Mouse (Mus musculus) right cerebral cortex, adult 2 months (tissue): ENCODE results near the gene Il4ra.

Experiments used
- DNase-seq, 2 experiments: peaks; one replicate each; pipeline ENCODE4 v3.0.0; 2021 to 2022; ENCODE audit warnings: low spot score in 2 of 2

The Il4ra gene

DNA sequence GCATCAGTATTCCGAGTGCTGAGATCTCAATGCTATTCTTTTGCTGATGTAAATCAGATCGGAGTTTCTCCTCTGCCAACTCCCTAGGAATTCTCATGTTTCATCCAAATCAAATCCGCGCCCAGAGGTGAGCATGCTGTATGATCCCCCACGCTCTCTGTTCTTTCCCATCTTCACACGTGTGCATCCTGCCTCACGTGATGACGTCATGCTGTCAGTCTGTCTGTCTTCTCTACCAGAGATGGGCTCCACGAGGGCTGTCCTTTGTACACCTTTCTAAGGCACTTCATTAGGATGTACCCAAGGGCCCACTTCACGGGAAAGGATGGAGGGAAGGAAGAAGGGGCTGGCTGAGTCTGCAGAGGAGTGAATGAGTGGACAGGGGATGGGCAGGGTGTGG lies 48.2 kb downstream of the Il4ra start:
- DNase-seq: no peak

GRCm38 (mm10) chr7:125600612-125601279 lies 48.8 kb downstream of the Il4ra start:
- no peak for DNase-seq

- no peak for DNase-seq
Observed at GRCm38 (mm10) chr7:125601280-125601670, 49.4 kb downstream of the Il4ra start.

GRCm38 (mm10) chr7:125601821-125602448 lies 50.0 kb downstream of the Il4ra start:
- no peak for DNase-seq

DNA sequence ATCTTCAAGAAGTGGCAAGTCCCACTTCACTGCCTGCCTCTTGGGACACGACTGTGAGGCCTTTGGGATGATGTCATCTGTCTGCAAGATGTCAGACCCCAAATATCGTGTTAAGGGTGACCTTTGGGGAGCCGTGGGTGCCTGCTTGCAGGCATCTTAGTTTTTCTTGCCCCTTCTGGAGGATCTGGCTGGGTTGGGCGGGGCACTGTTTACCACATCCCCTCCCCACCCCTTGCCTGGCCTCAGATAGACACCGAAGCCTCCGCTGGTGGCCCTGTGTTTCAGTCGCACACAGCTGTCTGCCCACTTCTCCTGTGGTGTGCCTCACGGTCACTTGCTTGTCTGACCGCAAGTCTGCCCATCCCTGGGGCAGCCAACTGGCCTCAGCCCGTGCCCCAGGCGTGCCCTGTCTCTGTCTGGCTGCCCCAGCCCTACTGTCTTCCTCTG lies 51.3 kb downstream of the Il4ra start, which contains the start of gene Il21r:
Il21r (plus strand) TSS at position 245 of the 447 bp plus-strand sequence.
- DNase-seq: no peak

GRCm38 (mm10) chr7:125604362-125605319 lies 52.7 kb downstream of the Il4ra start:
- no peak for DNase-seq

GRCm38 (mm10) chr7:125605725-125606139 lies 53.8 kb downstream of the Il4ra start:
- DNase-seq: no peak

DNA sequence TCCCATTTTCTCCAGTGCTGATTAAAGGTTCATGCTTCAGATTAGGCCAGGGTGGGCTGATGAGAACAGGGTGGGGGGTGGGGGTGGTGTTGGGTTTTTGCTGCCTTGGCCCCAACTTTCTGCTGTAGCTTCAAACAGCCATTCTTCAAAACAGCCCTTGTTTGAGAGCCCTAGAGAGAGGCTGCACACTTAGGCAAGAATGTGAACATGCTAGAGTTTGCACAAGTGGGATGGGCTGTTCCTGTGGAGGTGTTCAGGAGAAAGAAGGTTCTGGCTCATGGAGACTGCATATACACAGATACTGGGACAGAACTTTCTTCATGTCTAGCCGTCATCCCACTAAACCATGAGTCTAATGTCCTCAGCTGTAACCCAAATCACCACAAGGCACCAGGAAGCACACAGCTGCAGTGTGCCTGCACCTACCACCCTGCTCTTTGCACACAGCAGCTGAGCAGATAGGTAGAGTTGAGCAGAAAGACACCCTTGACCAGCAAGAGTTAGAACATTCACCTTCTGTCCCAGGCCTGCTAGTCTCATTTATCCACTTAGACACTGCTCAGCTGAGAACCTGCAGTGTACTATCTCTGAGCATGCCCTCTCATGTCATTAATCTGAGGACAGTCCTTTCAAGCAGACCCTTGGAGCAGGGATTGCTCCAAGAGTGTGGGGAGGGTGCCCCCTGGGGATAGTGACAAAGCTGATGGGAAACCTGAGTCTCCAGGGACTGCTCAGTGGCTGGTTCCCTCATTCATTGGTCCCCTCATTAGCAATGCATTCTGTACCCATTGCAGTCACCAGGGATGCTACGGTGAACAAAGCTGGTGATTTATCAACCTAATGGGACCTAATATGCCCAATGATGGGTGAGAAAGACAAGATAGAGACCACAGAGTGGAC lies 54.6 kb downstream of the Il4ra start:
- no peak for DNase-seq

GRCm38 (mm10) chr7:125607384-125608182 lies 55.7 kb downstream of the Il4ra start:
- no peak for DNase-seq

DNA sequence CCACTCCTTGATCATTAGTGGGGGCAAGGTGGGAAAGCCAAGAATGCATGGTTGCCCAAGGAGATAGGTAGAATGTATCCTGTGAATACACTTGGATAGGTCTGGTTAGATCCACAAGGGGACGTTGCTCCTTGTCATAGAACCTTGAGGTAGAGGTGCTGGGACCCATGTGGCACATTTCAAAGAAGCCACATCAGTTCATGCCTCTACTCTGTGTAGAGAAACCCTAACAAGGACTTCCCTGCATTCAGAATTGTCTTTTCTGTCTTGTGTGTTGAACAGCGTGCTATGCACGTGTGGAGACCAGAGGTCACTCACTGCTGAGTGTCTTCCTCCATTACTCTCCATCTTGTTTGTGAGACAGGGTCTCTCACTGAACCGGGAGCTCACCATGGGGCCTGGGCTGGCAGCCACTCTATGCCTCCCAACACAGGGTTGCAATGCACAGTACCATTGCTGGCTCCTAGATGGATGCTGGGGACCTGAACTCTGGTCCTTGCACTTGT lies 56.3 kb downstream of the Il4ra start:
- DNase-seq: no peak

GRCm38 (mm10) chr7:125613579-125613978 lies 61.7 kb downstream of the Il4ra start:
- DNase-seq: no peak

DNA sequence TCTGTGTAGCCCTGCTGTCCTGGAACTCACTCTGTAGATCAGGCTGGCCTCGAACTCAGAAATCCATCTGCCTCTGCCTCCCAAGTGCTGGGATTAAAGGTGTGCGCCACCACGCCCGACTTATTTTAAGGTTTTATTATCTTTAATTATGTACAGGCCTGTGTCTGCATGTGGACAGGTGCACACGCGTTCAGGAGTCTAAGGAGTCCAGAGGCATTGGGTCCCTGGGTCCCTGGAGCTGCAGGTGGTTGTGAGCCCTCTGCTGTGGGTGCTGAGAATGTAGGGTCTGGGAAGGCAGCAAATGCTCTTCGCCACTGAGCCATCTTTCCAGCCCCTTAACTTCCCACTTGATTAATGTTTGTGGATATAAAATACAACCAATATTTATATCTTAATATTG lies 63.5 kb downstream of the Il4ra start:
- no peak for DNase-seq

GRCm38 (mm10) chr7:125618016-125618415 lies 66.1 kb downstream of the Il4ra start:
- DNase-seq: no peak

GRCm38 (mm10) chr7:125620077-125620476 lies 68.2 kb downstream of the Il4ra start:
- DNase-seq: no peak

- DNase-seq: no peak
Observed at GRCm38 (mm10) chr7:125622741-125623685, 71.1 kb downstream of the Il4ra start.

GRCm38 (mm10) chr7:125625219-125625618 lies 73.3 kb downstream of the Il4ra start:
- no peak for DNase-seq

DNA sequence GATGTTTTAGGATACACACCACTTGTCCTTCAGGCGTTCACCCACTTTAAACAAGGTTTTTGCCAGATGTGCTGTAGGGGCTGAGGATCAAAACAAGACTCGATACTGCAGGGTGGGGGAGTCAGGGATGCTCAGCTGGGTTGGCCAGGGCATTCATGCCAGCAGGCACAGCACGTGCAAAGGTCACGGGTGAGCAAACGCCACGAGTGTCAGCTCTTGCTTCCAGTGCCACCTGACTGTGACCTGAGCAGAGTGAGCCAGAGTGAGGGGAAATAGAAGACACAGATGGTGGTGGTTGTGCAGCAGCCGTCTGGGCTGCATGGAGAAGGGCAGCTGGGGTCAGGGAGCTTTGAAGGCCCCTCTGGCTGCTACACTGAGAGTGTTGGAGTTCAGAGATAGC lies 73.9 kb downstream of the Il4ra start:
- DNase-seq: no peak
